Mouse (Mus musculus) embryonic fibroblast, embryonic 13.5 days (primary cell): ENCODE data around the gene C2cd3. TPM values are rescaled to one million over a fixed set of nuclear protein-coding genes. Genes with fewer than 3 reads are reported as not detected.

Experiments
- H3K27ac ChIP-seq: 2 replicates; pipeline ENCODE4 v1.5.1; 2012; ENCODE audit warnings: low read length, control low read depth, inconsistent platforms; ENCODE audit not compliant: insufficient read depth
- H3K4me1 ChIP-seq: 2 replicates; pipeline ENCODE4 v1.6.1; 2011; ENCODE audit warnings: low read length; ENCODE audit not compliant: control insufficient read depth, insufficient read depth
- H3K4me3 ChIP-seq: 2 replicates; pipeline ENCODE4 v1.5.1; 2011; ENCODE audit warnings: mild to moderate bottlenecking, control low read depth, low read length; ENCODE audit not compliant: insufficient read depth
- CTCF ChIP-seq: IDR thresholded peaks from 2 replicates; pipeline ENCODE4 v1.5.1; 2011; ENCODE audit warnings: mild to moderate bottlenecking, control low read depth, low read length, moderate library complexity, borderline replicate concordance; ENCODE audit not compliant: insufficient read depth
- POLR2A ChIP-seq: IDR thresholded peaks from 2 replicates; pipeline ENCODE4 v1.6.1; 2011; ENCODE audit warnings: low read depth, mild to moderate bottlenecking, control low read depth, low read length, moderate library complexity
- polyA plus RNA-seq: library from polyadenylated mRNA; stranded (reverse); fragments of >200 nt; gene quantifications from 2 replicates; pipeline ENCODE4 v1.2.4, GENCODE M21; 2011; ENCODE audit warnings: low read depth; ENCODE audit not compliant: missing spikeins, insufficient read length

C2cd3 gene
- polyA plus RNA-seq, 1 experiment = 24.4 TPM

DNA sequence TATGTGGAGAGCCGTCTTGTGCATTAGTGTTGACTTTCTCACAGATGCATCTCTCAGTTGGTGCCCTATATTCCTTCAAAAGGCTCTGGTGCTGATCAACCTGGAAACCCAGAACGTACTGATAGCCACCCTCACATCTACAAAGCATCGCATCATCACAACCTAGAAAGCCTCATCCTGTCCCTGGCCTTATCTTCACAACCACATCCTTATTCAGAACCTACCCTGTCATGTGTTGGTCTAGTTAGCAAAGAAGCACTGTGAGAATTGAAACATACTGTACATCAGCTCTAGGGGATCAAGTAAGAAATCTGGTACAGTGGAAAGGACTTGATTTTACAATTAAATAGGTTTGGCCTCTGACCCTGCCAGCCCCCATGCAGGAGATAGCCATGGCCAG lies 77.0 kb downstream of the C2cd3 start:
- no peak overlapping the region for H3K4me3 ChIP-seq
- no peak overlapping the region for H3K27ac ChIP-seq
- no peak for TF ChIP-seq POLR2A
- TF ChIP-seq CTCF = no peak
- H3K4me1 ChIP-seq = no peaks in the 10 kb centered on the region

- peaks cover 7% of the 10 kb centered on the region for H3K4me1 ChIP-seq
- no peak overlapping the region for H3K27ac ChIP-seq
- TF ChIP-seq CTCF = no peak
- no peak overlapping the region for H3K4me3 ChIP-seq
Observed at GRCm38 (mm10) chr7:100458153-100458552, 86.1 kb downstream of the C2cd3 start.

GRCm38 (mm10) chr7:100459862-100460261 lies 87.8 kb downstream of the C2cd3 start:
- H3K27ac ChIP-seq = no peak overlapping the region
- TF ChIP-seq CTCF = no peak
- TF ChIP-seq POLR2A = no peak
- H3K4me3 ChIP-seq = no peak overlapping the region
- peaks cover 7% of the 10 kb centered on the region for H3K4me1 ChIP-seq

DNA sequence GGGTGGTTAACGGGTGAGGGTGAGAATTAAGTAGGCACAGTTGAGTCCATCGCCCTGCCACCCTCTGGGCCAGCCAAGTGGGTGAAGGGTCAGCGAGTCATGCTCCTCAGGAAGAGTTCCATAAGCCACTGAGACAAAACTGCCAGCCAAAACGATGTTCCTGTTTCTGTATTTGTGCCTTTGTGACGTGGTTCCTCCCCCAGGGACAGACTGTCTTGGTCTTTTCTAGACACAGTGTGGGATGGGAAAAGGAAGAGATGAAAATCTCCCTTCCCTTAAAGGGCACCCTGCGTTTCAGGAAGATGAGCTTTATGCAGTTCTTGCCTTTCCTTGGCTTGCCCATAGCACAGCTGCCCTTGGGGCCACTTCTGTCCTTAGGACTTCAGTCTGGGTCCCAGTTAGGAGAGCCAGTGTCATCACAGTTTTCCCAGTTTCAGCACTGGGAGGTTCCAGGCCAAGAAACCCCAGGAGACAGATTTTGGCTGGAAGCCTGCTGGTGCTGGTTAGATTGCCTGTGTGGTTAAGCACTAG lies 89.7 kb downstream of the C2cd3 start:
- Histone ChIP-seq H3K4me1 (peaks cover 7% of the 10 kb centered on the region), H3K4me3 (no peak overlapping the region), H3K27ac (no peak overlapping the region)
- TF ChIP-seq CTCF = no peak
- TF ChIP-seq POLR2A = no peak

DNA sequence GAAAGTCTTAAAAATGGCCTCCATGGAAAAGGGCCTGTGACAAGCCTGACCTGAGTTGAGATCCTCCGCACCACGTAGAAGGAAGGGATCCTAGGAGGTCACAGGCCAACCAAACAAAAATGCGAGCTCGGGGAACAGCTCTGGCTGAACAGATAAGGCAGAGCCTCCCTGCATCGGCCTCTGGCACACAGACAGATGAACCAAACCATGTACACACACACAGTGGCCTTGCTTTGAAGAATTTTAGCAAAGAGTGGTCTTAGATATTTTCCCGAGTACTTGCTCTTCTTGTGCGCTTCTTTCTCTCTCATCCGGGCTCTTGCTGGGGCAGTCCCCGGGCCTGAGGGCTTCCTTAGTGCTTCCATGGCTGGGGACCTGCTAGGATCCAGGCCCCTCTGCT lies 91.2 kb downstream of the C2cd3 start:
- no peak overlapping the region for H3K27ac ChIP-seq
- H3K4me3 ChIP-seq = no peak overlapping the region
- TF ChIP-seq CTCF = no peak
- TF ChIP-seq POLR2A = no peak
- peaks cover 7% of the 10 kb centered on the region for H3K4me1 ChIP-seq

DNA sequence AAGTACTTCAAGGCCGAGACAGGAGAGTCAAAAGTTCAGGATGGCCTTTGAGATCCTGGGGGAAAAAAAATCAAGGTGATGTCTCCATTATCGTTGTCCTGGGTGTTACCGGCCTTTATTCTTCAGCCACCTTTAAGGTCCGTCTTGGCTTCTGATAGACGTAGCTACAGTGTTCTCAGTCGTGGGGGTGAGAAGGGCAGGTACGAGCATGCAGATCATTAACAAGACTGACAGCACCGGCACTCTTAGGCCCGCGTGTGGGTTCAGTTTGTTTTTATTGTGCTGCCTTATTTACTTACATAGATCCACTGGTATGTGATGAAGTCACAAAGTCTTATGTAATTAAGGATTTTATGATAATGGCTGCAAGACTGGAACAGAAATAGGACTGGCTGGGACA lies 91.7 kb downstream of the C2cd3 start:
- Histone ChIP-seq H3K27ac (no peak overlapping the region), H3K4me3 (no peak overlapping the region), H3K4me1 (peaks cover 7% of the 10 kb centered on the region)
- no peak for TF ChIP-seq CTCF
- no peak for TF ChIP-seq POLR2A

DNA sequence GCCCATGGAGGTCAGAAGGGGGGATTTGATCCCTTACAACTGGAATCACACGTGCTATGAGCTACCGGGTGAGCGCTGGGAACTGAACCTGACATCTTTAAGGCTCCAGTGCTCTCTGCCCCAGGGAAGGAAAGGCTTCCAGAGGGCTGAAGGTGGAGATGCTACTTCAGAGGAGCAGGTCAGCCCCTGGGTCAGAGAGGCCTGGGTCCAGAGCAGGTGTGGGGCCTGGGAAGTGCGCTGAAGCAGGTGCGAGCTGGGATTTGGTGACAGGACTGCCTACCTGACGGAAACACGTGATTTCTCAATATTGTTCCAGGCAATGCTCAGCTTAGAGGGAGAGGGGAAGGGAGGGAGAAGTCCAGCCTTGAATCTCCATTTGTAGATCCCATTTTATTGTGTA lies 92.2 kb downstream of the C2cd3 start:
- no peak overlapping the region for H3K27ac ChIP-seq
- H3K4me3 ChIP-seq = no peak overlapping the region
- peaks cover 7% of the 10 kb centered on the region for H3K4me1 ChIP-seq
- no peak for TF ChIP-seq CTCF

DNA sequence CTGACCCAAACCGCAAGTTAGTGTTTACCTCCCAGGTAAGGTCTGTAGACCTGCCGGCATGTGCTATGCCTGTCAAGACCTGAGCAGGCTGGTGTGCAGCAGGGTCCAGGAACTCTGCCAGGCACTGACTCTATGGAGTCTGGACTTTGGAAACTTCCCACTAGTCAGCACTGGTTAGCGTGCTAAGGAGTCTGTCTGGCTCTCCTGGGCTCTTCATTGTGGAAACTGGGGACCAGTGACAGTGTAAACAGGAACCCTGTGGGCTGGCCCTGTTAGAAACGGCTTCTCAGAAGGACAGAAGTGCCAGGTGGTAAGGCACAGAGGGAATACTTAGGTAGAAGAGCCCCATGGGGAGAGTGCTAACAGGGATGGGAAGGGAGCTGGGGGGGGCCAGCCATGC lies 93.2 kb downstream of the C2cd3 start:
- TF ChIP-seq POLR2A (no peak), CTCF (no peak)
- peaks cover 7% of the 10 kb centered on the region for H3K4me1 ChIP-seq
- no peak overlapping the region for H3K4me3 ChIP-seq
- no peak overlapping the region for H3K27ac ChIP-seq

DNA sequence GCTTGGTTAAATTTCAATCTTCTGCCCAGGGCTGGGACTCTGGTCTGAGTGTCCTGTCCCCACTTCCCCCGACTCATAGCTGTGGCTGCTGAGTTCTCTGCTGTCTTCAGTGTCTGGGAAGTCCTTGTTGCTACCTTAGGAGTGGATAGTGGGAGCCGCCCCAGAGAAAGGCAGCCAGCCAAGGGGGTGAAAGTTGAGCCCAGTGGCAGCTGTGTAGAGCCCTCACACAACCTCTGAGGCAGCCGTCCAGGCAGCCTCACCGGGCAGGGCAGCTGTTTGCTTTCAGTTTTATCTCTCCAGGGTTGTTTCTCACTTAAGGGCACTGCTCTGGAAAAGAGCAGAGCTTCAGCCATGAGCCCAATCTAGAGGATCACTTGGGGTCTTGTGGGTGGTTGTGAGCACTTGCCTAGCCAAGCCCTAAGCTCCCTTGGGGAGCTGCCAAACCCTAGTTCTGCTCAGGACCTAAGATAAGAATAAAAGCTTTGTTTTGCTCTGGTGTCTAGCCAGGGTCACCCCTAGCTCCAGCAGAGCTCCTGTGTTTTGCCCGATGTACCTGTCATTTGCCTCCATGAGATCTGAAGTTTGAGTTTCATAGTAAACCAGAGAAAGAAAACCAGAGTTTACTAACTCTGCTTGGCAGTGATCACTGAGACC lies 93.8 kb downstream of the C2cd3 start:
- no peak overlapping the region for H3K27ac ChIP-seq
- no peak for TF ChIP-seq CTCF
- no peak for TF ChIP-seq POLR2A
- peaks cover 7% of the 10 kb centered on the region for H3K4me1 ChIP-seq
- no peak overlapping the region for H3K4me3 ChIP-seq

DNA sequence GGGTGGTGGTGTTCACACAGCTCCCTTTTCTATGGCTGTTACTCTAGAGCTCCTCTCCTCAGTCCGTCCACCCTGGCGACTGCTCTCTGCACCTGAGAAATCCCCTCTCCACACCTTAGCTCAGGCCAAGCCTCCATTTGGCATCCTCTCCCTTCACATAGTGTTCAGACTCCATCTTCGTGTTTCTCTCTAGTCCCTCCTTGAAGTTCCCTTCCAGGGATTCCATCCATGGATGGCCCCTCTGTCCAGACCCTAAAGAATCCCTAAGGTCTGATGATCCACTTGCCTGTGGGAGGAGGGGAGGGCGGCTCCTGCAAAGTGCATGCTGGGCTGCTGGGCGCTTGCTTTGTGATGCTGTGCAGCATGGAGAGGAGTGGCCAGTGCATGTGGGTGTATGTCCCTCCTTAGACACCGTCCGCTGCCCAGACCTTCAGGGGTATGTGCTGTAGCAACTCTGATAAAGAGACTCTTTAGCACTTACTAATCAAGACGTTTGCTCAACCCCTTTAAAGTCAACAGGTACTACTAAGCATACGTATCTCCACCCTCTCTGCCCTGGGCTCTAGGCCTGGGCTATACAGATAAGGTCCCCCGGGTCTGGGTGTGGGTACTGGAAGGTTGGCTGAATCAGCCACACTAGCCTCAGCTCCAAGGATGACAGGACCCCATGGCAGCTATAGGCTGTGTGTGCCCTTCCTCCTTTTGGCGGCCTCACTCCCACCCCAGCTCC lies 94.9 kb downstream of the C2cd3 start:
- Histone ChIP-seq H3K27ac (no peak overlapping the region), H3K4me1 (no peaks in the 10 kb centered on the region), H3K4me3 (no peak overlapping the region)
- TF ChIP-seq CTCF = no peak
